Mouse (Mus musculus) right cerebral cortex, postnatal 36 days (tissue): ENCODE results near the gene E2f4.
"Not testable (repeated sequence)": the region's sequence is repeated elsewhere in the genome, so short reads cannot be mapped to it uniquely, and the experiment has no call there.

Source experiments
- DNase-seq, 2 experiments: peaks; one replicate each; pipeline ENCODE4 v3.0.0; 2022; ENCODE audit warnings: low spot score in 2 of 2, mixed read lengths in 1 of 2

E2f4 gene

GRCm38 (mm10) chr8:105269075-105269458 lies 28.4 kb upstream of the E2f4 start:
- no peak for DNase-seq

- DNase-seq: no peak
These were observed 28.0 kb upstream of the E2f4 start, which contains the start of gene Hsf4 for GRCm38 (mm10) chr8:105269461-105269947. Hsf4 (plus strand) TSS chr8:105269801.

- DNase-seq: no peak
These were observed 27.2 kb upstream of the E2f4 start for GRCm38 (mm10) chr8:105270101-105270915.

GRCm38 (mm10) chr8:105270916-105271186 lies 26.6 kb upstream of the E2f4 start:
- DNase-seq: no peak

GRCm38 (mm10) chr8:105275387-105275786 lies 22.1 kb upstream of the E2f4 start:
- no peak for DNase-seq

- DNase-seq: no peak
These were observed 21.6 kb upstream of the E2f4 start, which contains the start of gene Nol3 for GRCm38 (mm10) chr8:105275840-105276239. Nol3 (plus strand) TSS chr8:105276140.

GRCm38 (mm10) chr8:105276292-105277120 lies 21.0 kb upstream of the E2f4 start:
- no peak for DNase-seq

GRCm38 (mm10) chr8:105278911-105279334 lies 18.5 kb upstream of the E2f4 start:
- DNase-seq: peak; percentile 82 to 83

GRCm38 (mm10) chr8:105280567-105280966 lies 16.9 kb upstream of the E2f4 start:
- DNase-seq: no peak

GRCm38 (mm10) chr8:105281821-105282220 lies 15.6 kb upstream of the E2f4 start:
- DNase-seq: no peak

GRCm38 (mm10) chr8:105282239-105282638 lies 15.2 kb upstream of the E2f4 start:
- no peak for DNase-seq

GRCm38 (mm10) chr8:105283074-105283473 lies 14.4 kb upstream of the E2f4 start:
- no peak for DNase-seq

- no peak for DNase-seq
These were observed 11.9 kb upstream of the E2f4 start for GRCm38 (mm10) chr8:105285514-105285913.

GRCm38 (mm10) chr8:105286907-105287306 lies 10.6 kb upstream of the E2f4 start:
- DNase-seq: no peak

GRCm38 (mm10) chr8:105288231-105288630 lies 9.2 kb upstream of the E2f4 start:
- DNase-seq: no peak

GRCm38 (mm10) chr8:105288958-105289732 lies 8.3 kb upstream of the E2f4 start:
- peak; percentile 92 for DNase-seq

GRCm38 (mm10) chr8:105289805-105290460 lies 7.5 kb upstream of the E2f4 start, which contains the start of gene 4931428F04Rik:
4931428F04Rik (minus strand) TSS chr8:105289864.
- DNase-seq: no peak

- no peak for DNase-seq
These were observed 6.7 kb upstream of the E2f4 start for GRCm38 (mm10) chr8:105290554-105291314.

GRCm38 (mm10) chr8:105291364-105291763 lies 6.1 kb upstream of the E2f4 start:
- DNase-seq: not testable (repeated sequence)

- not testable (repeated sequence) for DNase-seq
These were observed 5.7 kb upstream of the E2f4 start for GRCm38 (mm10) chr8:105291802-105292201.
